Mouse (Mus musculus) ES-E14 (cell line): ENCODE measurements around the gene Tulp3. TPM values are rescaled to one million over a fixed set of nuclear protein-coding genes. Genes with fewer than 3 reads are reported as not detected.
A peak's percentile ranks its signal among the peaks of the same experiment; 100 is the strongest.
"Not testable (repeated sequence)": the region's sequence is repeated elsewhere in the genome, so short reads cannot be mapped to it uniquely, and the experiment has no call there.

Source experiments
- DNase-seq: peaks from one replicate; pipeline ENCODE4 v3.0.0-alpha.2; 2013; ENCODE audit warnings: low read depth, low spot score
- H3K27ac ChIP-seq: 2 replicates; pipeline ENCODE4 v1.5.1; 2012; ENCODE audit warnings: low read depth, mild to moderate bottlenecking, low read length, moderate library complexity, mixed read lengths; ENCODE audit not compliant: poor library complexity, insufficient read depth, severe bottlenecking
- H3K36me3 ChIP-seq: 2 replicates; pipeline ENCODE4 v1.6.1; 2012; ENCODE audit warnings: mild to moderate bottlenecking, low read length, moderate library complexity, mixed read lengths; ENCODE audit not compliant: control insufficient read depth, poor library complexity, insufficient read depth, severe bottlenecking
- H3K4me1 ChIP-seq, 2 experiments: fragments of 150-350 bp in 1 of 2; sonication (generic) in 1 of 2; 2 replicates each; pipeline ENCODE4 v1.6.1; 2012; ENCODE audit warnings: low read length in 2 of 2, mild to moderate bottlenecking in 1 of 2, mixed read lengths in 1 of 2; ENCODE audit not compliant: control insufficient read depth in 2 of 2, insufficient read depth in 2 of 2, poor library complexity in 1 of 2
- H3K4me3 ChIP-seq, 2 experiments: fragments of 150-350 bp in 1 of 2; sonication (generic) in 1 of 2; 2 replicates each; pipeline ENCODE4 v1.5.1; 2012; ENCODE audit warnings: low read length in 2 of 2, low read depth in 1 of 2, mild to moderate bottlenecking in 1 of 2, mixed read lengths in 1 of 2; ENCODE audit not compliant: insufficient read depth in 1 of 2, poor library complexity in 1 of 2, severe bottlenecking in 1 of 2
- H3K9ac ChIP-seq: 2 replicates; pipeline ENCODE4 v1.6.1; 2012; ENCODE audit warnings: low read depth, mild to moderate bottlenecking, low read length, mixed read lengths; ENCODE audit not compliant: poor library complexity, insufficient read depth, severe bottlenecking
- H3K9me3 ChIP-seq: fragments of 150-350 bp; sonication (generic); 2 replicates; pipeline ENCODE4 v1.6.1; 2012; ENCODE audit warnings: low read depth, mild to moderate bottlenecking, low read length; ENCODE audit not compliant: control insufficient read depth, insufficient read depth
- CHD2 ChIP-seq: IDR thresholded peaks from 2 replicates; pipeline ENCODE4 v1.6.1; 2014; ENCODE audit warnings: mild to moderate bottlenecking, low read depth, low read length, inconsistent platforms
- HCFC1 ChIP-seq: IDR thresholded peaks from 2 replicates; pipeline ENCODE4 v1.6.1; 2012; ENCODE audit warnings: low read length, inconsistent platforms, borderline replicate concordance; ENCODE audit not compliant: insufficient read depth
- MAFK ChIP-seq: IDR thresholded peaks from 2 replicates; pipeline ENCODE4 v1.6.1; 2014; ENCODE audit warnings: mild to moderate bottlenecking, low read depth, low read length, inconsistent platforms; ENCODE audit not compliant: insufficient read depth
- ZC3H11A ChIP-seq: IDR thresholded peaks from 2 replicates; pipeline ENCODE4 v1.6.1; 2012; ENCODE audit warnings: low read depth, mild to moderate bottlenecking, inconsistent platforms, low read length, borderline replicate concordance
- ZNF384 ChIP-seq: IDR thresholded peaks from 2 replicates; pipeline ENCODE4 v1.6.1; 2012; ENCODE audit warnings: low read depth, low read length, inconsistent platforms
- in situ Hi-C, 2 experiments: fragments of 600-800 bp; cut with MboI; formaldehyde crosslinking; loops; one replicate each; pipeline ENCODE4 v1.15.1; 2025; ENCODE audit warnings: low sequenced_read_pairs in 2 of 2, inconsistent platforms in 1 of 2; ENCODE audit not compliant: unreplicated experiment in 2 of 2
- total RNA-seq: library from RNA; depleted of rRNA; stranded (reverse); fragments of 300-350 nt; gene quantifications from 2 replicates; pipeline ENCODE4 v1.2.3, GENCODE M21; 2012

The Tulp3 gene
- total RNA-seq, 1 experiment = 11.7 TPM

DNA sequence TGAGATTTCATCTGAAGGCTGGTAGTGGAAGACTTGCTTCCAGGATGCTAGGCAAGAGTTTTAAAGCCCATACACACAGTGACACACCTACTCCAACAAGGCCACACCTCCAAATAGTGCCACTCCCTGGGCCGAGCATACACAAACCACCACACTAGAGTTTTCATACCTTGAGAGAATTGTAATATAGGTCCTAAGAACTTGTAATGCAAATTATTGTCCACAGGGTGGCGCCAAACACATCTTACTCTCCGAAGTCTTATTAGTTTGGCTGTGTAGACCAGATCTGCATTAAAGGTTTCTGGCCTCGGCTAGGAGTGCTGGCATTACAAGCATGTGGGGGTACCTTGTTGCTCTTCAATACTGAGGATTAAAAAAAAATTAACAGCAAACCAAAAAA lies 37.3 kb downstream of the Tulp3 start:
- no peak overlapping the region for H3K27ac ChIP-seq
- no peak for TF ChIP-seq ZNF384
- no peak for TF ChIP-seq MAFK
- TF ChIP-seq HCFC1 = no peak
- TF ChIP-seq ZC3H11A = no peak
- TF ChIP-seq CHD2 = no peak
- H3K4me1 ChIP-seq = peaks cover 0 to 6% of the 10 kb centered on the region in 2 experiments; a peak in 1 of 4 replicates
- peaks cover 18% of the 10 kb centered on the region for H3K36me3 ChIP-seq
- no peaks in the 10 kb centered on the region for H3K9me3 ChIP-seq
- H3K4me3 ChIP-seq = no peak overlapping the region
- in situ Hi-C loops = no loop called here
- DNase-seq = peak; percentile 72
- no peak overlapping the region for H3K9ac ChIP-seq

DNA sequence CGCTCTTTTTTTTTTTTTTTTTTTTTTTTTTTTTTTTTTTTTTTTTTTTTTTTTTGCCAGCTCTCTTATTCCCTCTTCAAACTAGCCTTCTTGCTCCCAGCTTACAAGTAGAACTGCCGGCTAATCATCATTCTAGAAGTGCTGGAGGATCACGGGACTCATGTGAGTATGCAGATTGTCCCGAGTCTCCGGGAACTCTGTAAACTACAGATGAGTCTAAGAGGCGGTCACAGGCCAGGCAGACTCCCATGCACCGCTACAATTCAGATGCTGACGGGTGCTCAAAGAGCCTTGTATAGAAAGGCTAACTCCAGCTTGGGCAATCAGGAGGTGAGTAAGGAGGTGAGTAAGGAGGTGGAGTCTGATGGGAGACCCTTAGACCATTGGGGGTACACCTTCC lies 40.1 kb downstream of the Tulp3 start:
- in situ Hi-C loops = no loop called here
- DNase-seq = no peak

DNA sequence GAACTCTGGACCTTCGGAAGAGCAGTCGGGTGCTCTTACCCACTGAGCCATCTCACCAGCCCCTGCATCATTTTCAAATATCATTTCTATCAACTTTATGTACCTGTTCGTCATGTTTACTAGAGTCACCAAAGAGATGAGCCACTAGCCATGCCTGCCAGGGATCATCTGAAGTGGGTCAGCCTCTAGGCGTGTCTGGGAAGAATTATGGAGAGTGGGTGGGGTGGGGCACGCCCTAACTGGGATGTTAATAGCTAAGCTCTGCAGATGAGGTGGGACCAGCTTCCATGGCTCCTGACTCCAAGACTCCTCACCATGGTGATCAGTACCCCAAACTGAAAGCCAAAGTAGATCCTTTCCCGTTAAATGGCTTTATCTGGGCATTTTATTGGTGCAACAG lies 40.9 kb downstream of the Tulp3 start:
- in situ Hi-C loops = no loop called here
- Histone ChIP-seq H3K27ac (no peak overlapping the region), H3K9ac (no peak overlapping the region), H3K9me3 (no peaks in the 10 kb centered on the region), H3K4me3 (no peak overlapping the region), H3K4me1 (peaks cover 0 to 6% of the 10 kb centered on the region in 2 experiments; a peak in 1 of 4 replicates), H3K36me3 (no peaks in the 10 kb centered on the region)
- no peak for DNase-seq
- no peak for TF ChIP-seq HCFC1
- no peak for TF ChIP-seq CHD2
- no peak for TF ChIP-seq ZNF384
- TF ChIP-seq MAFK = no peak
- no peak for TF ChIP-seq ZC3H11A

More for the DNA sequence above, 40.1 kb downstream of the Tulp3 start:
- Histone ChIP-seq H3K4me3 (no peak overlapping the region), H3K27ac (no peak overlapping the region), H3K9me3 (no peaks in the 10 kb centered on the region), H3K9ac (no peak overlapping the region), H3K36me3 (no peaks in the 10 kb centered on the region), H3K4me1 (peaks cover 0 to 6% of the 10 kb centered on the region in 2 experiments; a peak in 1 of 4 replicates)
- TF ChIP-seq ZC3H11A (no peak), HCFC1 (no peak), MAFK (no peak), CHD2 (no peak), ZNF384 (no peak)

- TF ChIP-seq ZC3H11A (peak; percentile 82), MAFK (no peak), HCFC1 (no peak), CHD2 (no peak), ZNF384 (no peak)
- Histone ChIP-seq H3K27ac (no peak overlapping the region), H3K4me1 (no peaks in the 10 kb centered on the region), H3K9me3 (no peaks in the 10 kb centered on the region), H3K4me3 (no peak overlapping the region), H3K9ac (no peak overlapping the region), H3K36me3 (no peaks in the 10 kb centered on the region)
- in situ Hi-C loops = no loop called here
- DNase-seq = peak; percentile 85
Measured at GRCm38 (mm10) chr6:128308311-128308710, 47.3 kb downstream of the Tulp3 start.

GRCm38 (mm10) chr6:128304801-128305200 lies 50.9 kb downstream of the Tulp3 start:
- no peak overlapping the region for H3K4me3 ChIP-seq
- no peak for DNase-seq
- H3K36me3 ChIP-seq = no peaks in the 10 kb centered on the region
- no peaks in the 10 kb centered on the region for H3K9me3 ChIP-seq
- in situ Hi-C loops = loop anchor here in 1 of 2 experiments (5.0 kb wide), 1 partner anchor 78 kb away; no protein-coding TSS in a partner anchor
- H3K4me1 ChIP-seq = no peaks in the 10 kb centered on the region
- no peak overlapping the region for H3K27ac ChIP-seq
- TF ChIP-seq HCFC1 = no peak
- no peak for TF ChIP-seq MAFK
- no peak for TF ChIP-seq CHD2
- no peak for TF ChIP-seq ZC3H11A
- no peak for TF ChIP-seq ZNF384
- no peak overlapping the region for H3K9ac ChIP-seq

DNA sequence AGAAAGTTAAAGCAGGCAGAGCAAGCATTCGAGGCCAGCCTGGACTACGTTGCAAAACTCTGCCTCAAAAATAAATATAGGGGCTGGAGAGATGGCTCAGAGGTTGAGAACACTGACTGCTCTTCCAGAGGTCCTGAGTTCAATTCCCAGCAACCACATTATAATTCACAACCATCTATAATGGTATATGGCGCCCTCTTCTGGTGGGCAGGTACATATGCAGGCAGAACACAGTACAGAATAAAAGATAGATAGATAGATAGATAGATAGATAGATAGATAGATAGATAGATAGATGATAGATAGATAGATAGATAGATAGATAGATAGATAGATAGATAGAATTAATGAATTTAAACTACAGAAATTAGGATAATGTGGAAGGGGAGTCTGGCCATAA lies 53.0 kb downstream of the Tulp3 start:
- DNase-seq, H3K4me3 ChIP-seq, H3K4me1 ChIP-seq, H3K9me3 ChIP-seq, H3K9ac ChIP-seq, H3K36me3 ChIP-seq, H3K27ac ChIP-seq: not testable (repeated sequence)
- in situ Hi-C loops = loop anchor here in 1 of 2 experiments (5.0 kb wide), 1 partner anchor 75 kb away; no protein-coding TSS in a partner anchor
